Mouse (Mus musculus) heart, adult 2 months (tissue): ENCODE results near the gene Rab3il1. TPM values are rescaled to one million over a fixed set of nuclear protein-coding genes. Genes with fewer than 3 reads are reported as not detected.
A peak's percentile ranks its signal among the peaks of the same experiment; 100 is the strongest.

Experiments used
- DNase-seq, 2 experiments: peaks; one replicate each; pipeline ENCODE4 v3.0.0; 2021
- H3K27ac ChIP-seq: fragments of 200-600 bp; 2 replicates; pipeline ENCODE4 v1.8.1; 2022
- H3K27me3 ChIP-seq: fragments of 200-500 bp; 2 replicates; pipeline ENCODE4 v1.6.1; 2012; ENCODE audit warnings: mild to moderate bottlenecking, low read length, inconsistent platforms, mixed read lengths; ENCODE audit not compliant: control insufficient read depth, insufficient read depth
- H3K36me3 ChIP-seq: fragments of 200-500 bp; 2 replicates; pipeline ENCODE4 v1.6.1; 2012; ENCODE audit warnings: low read length, inconsistent platforms; ENCODE audit not compliant: control insufficient read depth, insufficient read depth
- H3K4me1 ChIP-seq: fragments of 200-500 bp; 2 replicates; pipeline ENCODE4 v1.6.1; 2011; ENCODE audit warnings: low read length; ENCODE audit not compliant: control insufficient read depth, insufficient read depth
- H3K4me3 ChIP-seq: fragments of 200-600 bp; 2 replicates; pipeline ENCODE4 v1.8.1; 2022
- H3K79me2 ChIP-seq: fragments of 200-500 bp; replicated peaks from 2 replicates; pipeline ENCODE4 v1.6.1; 2012; ENCODE audit warnings: mild to moderate bottlenecking, inconsistent platforms, low read length, moderate library complexity, mixed read lengths; ENCODE audit not compliant: control insufficient read depth, insufficient read depth
- H3K9ac ChIP-seq: fragments of 200-500 bp; 2 replicates; pipeline ENCODE4 v1.6.1; 2012; ENCODE audit warnings: low read depth, mild to moderate bottlenecking, control low read depth, inconsistent platforms, low read length, mixed read lengths
- CTCF ChIP-seq: fragments of 200-600 bp; IDR thresholded peaks from 2 replicates; pipeline ENCODE4 v1.8.1; 2022; ENCODE audit warnings: antibody characterized with exemption, mild to moderate bottlenecking, moderate library complexity
- EP300 ChIP-seq: fragments of 200-500 bp; IDR thresholded peaks from 2 replicates; pipeline ENCODE4 v1.6.1; 2011; ENCODE audit warnings: low read depth, low read length, control low read depth; ENCODE audit not compliant: insufficient read depth
- POLR2A ChIP-seq: fragments of 200-500 bp; IDR thresholded peaks from 2 replicates; pipeline ENCODE4 v1.6.1; 2011; ENCODE audit warnings: mild to moderate bottlenecking, low read depth, low read length, control low read depth; ENCODE audit not compliant: insufficient read depth
- WGBS: fragments of 180-500 bp; shearing (Covaris S2); methylation state at CpG from one replicate; pipeline ENCODE4 v1.1.7; 2018; 5-methylcytosine and 5-hydroxymethylcytosine counted together
- intact Hi-C: fragments of 180-260 bp; cut with DNase I; formaldehyde crosslinking; loops from one replicate; pipeline ENCODE4 v1.15.1; 2025
- polyA plus RNA-seq: library from polyadenylated mRNA; depleted of rRNA; stranded (reverse); fragments of >200 nt; gene quantifications from 2 replicates; pipeline ENCODE4 v1.2.3, GENCODE M21; 2012
- total RNA-seq, 2 experiments: library from RNA; stranded (reverse); gene quantifications; 2 replicates each; pipeline ENCODE4 v1.2.3; 2021

Gene Rab3il1
- total and polyA plus RNA-seq, 3 experiments, result 5.9 to 11.1 (median 6.5) TPM

DNA sequence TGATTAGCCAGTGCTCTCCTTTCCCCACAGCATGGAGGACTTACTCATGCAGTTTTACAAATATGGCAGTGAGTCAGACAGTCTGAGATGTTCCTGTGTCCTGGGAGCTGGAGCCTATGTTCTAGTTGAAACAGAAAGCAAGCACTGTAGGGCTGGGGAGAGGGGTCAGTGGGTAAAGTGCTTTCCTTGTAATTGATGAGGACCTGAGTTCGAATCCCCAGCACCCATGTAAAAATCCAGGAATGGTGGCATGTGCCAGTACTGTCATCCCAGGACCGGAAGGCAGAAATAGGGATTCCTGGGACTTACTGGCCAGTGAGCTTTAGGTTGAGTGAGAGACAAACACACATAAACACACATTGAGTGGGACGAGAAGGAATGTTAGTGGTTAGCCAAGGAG is 55.2 kb downstream of the Rab3il1 start:
- no peak for TF ChIP-seq EP300
- Histone ChIP-seq H3K36me3 (no peaks in the 10 kb centered on the region; the same call in 1 of the 2 replicates), H3K4me1 (no peaks in the 10 kb centered on the region; the same call in 1 of the 2 replicates), H3K9ac (no peak overlapping the region), H3K27ac (no peak overlapping the region), H3K27me3 (no peaks in the 10 kb centered on the region), H3K79me2 (no peaks in the 10 kb centered on the region), H3K4me3 (no peak overlapping the region)
- intact Hi-C loops, result no loop called here
- 87% methylated on average over 3 of the region's 3 CpGs for WGBS
- DNase-seq, result no peak

DNA sequence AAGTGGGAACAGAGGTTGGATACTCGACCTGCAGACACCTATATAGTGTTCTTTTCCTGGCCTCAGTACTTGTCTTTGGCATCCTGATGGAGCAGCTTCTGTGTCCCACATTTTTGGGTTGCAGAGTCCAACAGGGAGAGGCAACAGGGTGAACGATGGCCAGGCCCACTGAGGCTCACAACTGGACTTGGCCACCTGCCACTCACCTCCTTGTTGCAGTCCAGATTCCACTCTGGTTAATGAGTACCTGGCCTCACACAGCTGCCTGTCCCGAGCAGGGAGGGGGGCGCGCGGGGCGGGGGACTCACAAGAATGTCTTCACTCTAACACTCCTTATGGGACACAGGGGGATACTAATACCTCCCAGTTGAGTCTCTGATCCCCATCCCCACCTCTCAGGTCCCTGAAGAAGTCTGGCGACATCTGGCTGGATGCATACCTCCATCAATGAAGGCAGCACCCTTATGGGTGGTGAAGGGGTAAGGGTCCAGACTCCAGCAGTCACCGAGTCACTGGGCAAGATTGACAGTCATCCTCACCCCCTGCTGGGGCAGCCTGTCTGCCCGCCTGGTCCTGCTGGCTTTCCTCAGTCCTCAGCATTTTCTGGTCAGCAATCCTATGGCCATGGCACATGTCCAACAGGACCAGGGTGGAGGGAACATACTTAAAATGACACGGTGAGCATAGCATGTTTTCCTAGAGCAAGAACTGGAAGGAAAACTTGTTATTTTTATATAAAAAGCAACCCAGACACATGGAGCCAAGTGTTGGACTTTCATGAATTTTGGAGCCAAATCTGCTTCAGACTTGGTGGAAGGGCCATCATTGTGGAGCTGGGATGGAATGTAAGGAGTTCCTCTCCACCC is 56.2 kb downstream of the Rab3il1 start:
- H3K9ac ChIP-seq, result no peak overlapping the region
- H3K36me3 ChIP-seq, result no peaks in the 10 kb centered on the region; the same call in 1 of the 2 replicates
- 67% methylated on average over 11 of the region's 11 CpGs for WGBS
- no peak overlapping the region for H3K4me3 ChIP-seq
- no peak overlapping the region for H3K27ac ChIP-seq
- H3K4me1 ChIP-seq, result no peaks in the 10 kb centered on the region; the same call in 1 of the 2 replicates
- TF ChIP-seq CTCF, result no peak
- TF ChIP-seq EP300, result no peak
- TF ChIP-seq POLR2A, result no peak
- intact Hi-C loops, result no loop called here
- H3K79me2 ChIP-seq, result no peaks in the 10 kb centered on the region
- DNase-seq, result no peak
- no peaks in the 10 kb centered on the region for H3K27me3 ChIP-seq

DNA sequence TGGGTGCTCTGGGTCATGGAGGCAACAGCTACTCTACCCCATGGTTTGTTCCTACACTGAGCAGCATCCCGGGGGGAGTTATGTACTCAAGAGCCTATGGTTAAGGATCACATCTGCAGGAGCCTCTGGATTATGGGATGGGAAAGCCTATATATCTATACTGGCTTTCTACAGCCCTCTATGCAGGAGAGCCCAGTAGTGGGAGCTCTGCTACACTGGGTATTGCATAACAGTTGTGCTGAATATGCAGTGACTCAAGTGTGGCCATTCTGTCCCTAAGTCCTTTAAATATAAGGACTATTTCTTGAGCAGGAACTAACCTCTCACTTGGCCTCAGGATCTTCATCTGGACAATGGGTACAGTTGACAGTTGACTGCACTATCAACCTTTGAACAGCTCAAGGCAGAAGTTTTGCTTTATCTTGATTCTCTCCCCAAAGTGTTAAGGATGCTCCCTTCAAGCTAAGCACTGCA is 56.9 kb downstream of the Rab3il1 start:
- Histone ChIP-seq H3K9ac (no peak overlapping the region), H3K27ac (no peak overlapping the region), H3K27me3 (no peaks in the 10 kb centered on the region), H3K4me1 (no peaks in the 10 kb centered on the region; the same call in 1 of the 2 replicates), H3K4me3 (no peak overlapping the region), H3K36me3 (no peaks in the 10 kb centered on the region), H3K79me2 (no peaks in the 10 kb centered on the region)
- DNase-seq, result no peak
- 83% methylated on average over 1 of the region's 1 CpGs for WGBS
- TF ChIP-seq POLR2A, result no peak
- no peak for TF ChIP-seq CTCF
- no peak for TF ChIP-seq EP300
- intact Hi-C loops, result no loop called here

DNA sequence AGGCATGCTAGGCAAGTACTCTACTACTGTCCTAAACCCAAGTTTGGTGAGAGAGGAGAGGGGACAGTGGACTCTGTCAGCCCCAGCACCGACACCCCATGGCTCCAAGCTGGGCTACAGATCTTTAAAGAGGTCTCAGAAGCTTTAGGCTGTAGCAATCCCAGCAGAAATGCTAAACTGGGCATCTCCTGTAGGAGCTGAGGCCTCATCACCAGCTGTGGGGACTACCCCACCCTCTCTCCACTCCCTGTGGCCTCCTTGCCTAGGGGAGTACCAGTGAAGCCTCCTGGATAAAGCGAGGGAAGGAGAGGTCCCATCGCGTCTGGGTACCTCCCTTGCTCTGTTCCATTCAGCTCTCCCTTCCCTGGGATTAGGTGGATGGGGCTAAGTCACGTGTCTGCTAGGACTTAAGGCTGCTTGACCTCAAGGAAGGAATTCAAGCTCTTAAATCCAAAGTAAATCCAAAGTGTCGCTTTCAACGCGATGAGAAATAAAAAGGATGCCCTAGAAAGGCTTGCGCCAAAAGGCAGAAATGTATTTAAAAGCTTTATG is 57.5 kb downstream of the Rab3il1 start:
- Histone ChIP-seq H3K79me2 (no peaks in the 10 kb centered on the region), H3K27ac (no peak overlapping the region), H3K4me1 (no peaks in the 10 kb centered on the region; the same call in 1 of the 2 replicates), H3K27me3 (no peaks in the 10 kb centered on the region), H3K4me3 (no peak overlapping the region), H3K9ac (no peak overlapping the region), H3K36me3 (no peaks in the 10 kb centered on the region)
- DNase-seq, result no peak
- WGBS, result 79% methylated on average over 9 of the region's 9 CpGs
- TF ChIP-seq EP300, result no peak
- no peak for TF ChIP-seq CTCF
- no peak for TF ChIP-seq POLR2A
- intact Hi-C loops, result no loop called here

DNA sequence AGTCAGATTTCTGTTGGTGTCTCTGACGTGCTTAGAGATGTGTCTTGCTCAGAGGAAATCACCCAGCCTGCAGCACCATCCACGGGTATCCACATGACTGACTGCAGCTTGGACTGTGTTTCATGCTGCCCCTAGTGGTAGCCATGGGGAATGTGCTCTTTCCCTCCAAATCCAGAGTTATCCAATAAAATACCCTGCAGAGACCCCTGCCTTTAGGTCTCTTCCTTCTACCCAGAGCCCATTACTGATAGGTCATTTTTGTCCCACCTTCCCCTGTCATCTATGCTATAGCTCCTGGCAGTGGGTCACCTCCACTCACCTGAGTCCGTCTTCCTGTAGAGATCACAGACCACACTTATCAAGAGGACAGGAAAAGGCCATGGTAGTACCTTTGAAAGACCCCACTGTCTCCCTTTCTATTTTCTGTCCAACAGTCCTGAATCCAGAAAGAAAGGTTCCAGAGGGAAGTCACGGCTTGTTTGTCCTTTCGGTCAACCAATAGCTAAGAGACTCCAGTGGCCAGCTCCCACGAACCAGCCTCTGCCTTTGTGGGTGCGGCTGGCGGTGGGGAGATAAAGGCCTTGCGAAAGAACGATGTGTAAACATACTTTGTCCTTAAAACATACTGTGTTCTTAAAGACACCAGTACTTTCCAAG is 58.6 kb downstream of the Rab3il1 start:
- Histone ChIP-seq H3K27ac (peak overlapping the region; percentile 50), H3K4me3 (no peak overlapping the region), H3K79me2 (no peaks in the 10 kb centered on the region), H3K27me3 (no peaks in the 10 kb centered on the region), H3K36me3 (no peaks in the 10 kb centered on the region), H3K4me1 (peaks cover 4% of the 10 kb centered on the region; the same call in 1 of the 2 replicates), H3K9ac (no peak overlapping the region)
- peak in 1 of 2 experiments; percentile 74 for DNase-seq
- WGBS, result 41% methylated on average over 10 of the region's 10 CpGs
- TF ChIP-seq CTCF (peak; percentile 95), POLR2A (no peak), EP300 (peak; percentile 65; the same call in 1 of the 2 replicates)
- intact Hi-C loops, result loop anchor here (2.0 kb wide), 1 partner anchor 13 kb away; no protein-coding TSS in a partner anchor
